Mouse (Mus musculus) stomach, postnatal 0 days (tissue): ENCODE data around the gene Cyth3. TPM values are rescaled to one million over a fixed set of nuclear protein-coding genes. Genes with fewer than 3 reads are reported as not detected.
A peak's percentile ranks its signal among the peaks of the same experiment; 100 is the strongest.

Experiments
- ATAC-seq: fragments of 200-750 bp; cut with Nextera tagmentation; 2 replicates; pipeline ENCODE4 v1.8.0; 2017; ENCODE audit not compliant: low FRiP score, low TSS enrichment
- DNase-seq: peaks from one replicate; pipeline ENCODE4 v3.0.0-alpha.2; 2016; ENCODE audit warnings: low spot score
- H3K27ac ChIP-seq: fragments of 300-500 bp; sonication (generic); replicated peaks from 2 replicates; pipeline ENCODE4 v1.5.1; 2014; ENCODE audit warnings: mild to moderate bottlenecking, control low read depth
- H3K27me3 ChIP-seq: fragments of 300-500 bp; sonication (generic); 2 replicates; pipeline ENCODE4 v1.6.1; 2014; ENCODE audit warnings: low read length; ENCODE audit not compliant: control insufficient read depth, insufficient read depth
- H3K36me3 ChIP-seq: fragments of 300-500 bp; sonication (generic); 2 replicates; pipeline ENCODE4 v1.6.1; 2014; ENCODE audit warnings: low read length, mixed read lengths; ENCODE audit not compliant: control insufficient read depth, insufficient read depth
- H3K4me1 ChIP-seq: fragments of 300-500 bp; sonication (generic); replicated peaks from 2 replicates; pipeline ENCODE4 v1.6.1; 2014; ENCODE audit warnings: antibody characterized with exemption; ENCODE audit not compliant: control insufficient read depth, insufficient read depth
- H3K4me2 ChIP-seq: fragments of 300-500 bp; sonication (generic); replicated peaks from 2 replicates; pipeline ENCODE4 v1.6.1; 2014; ENCODE audit warnings: low read depth, mild to moderate bottlenecking, control low read depth, moderate library complexity
- H3K4me3 ChIP-seq: fragments of 300-500 bp; sonication (generic); 2 replicates; pipeline ENCODE4 v1.5.1; 2014; ENCODE audit warnings: low read depth, low read length, control low read depth
- H3K9ac ChIP-seq: fragments of 300-500 bp; sonication (generic); 2 replicates; pipeline ENCODE4 v1.6.1; 2014; ENCODE audit warnings: mild to moderate bottlenecking, low read length, control low read depth, mixed read lengths
- H3K9me3 ChIP-seq: fragments of 300-500 bp; sonication (generic); 2 replicates; pipeline ENCODE4 v1.6.1; 2016; ENCODE audit warnings: low read length; ENCODE audit not compliant: control insufficient read depth
- CTCF ChIP-seq: IDR thresholded peaks from 2 replicates; pipeline ENCODE4 v1.5.1; 2016; ENCODE audit warnings: antibody characterized with exemption, low read depth, mild to moderate bottlenecking, moderate library complexity
- EP300 ChIP-seq: optimal IDR thresholded peaks from 2 replicates; pipeline ENCODE3; 2016; ENCODE audit warnings: antibody characterized with exemption
- WGBS: fragments of 180-500 bp; shearing (Covaris S2); extraction: QIAGEN DNeasy Blood & Tissue Kit; methylation state at CpG from one replicate; pipeline ENCODE4 v1.1.7; 2014; 5-methylcytosine and 5-hydroxymethylcytosine counted together
- polyA plus RNA-seq: library from polyadenylated mRNA; unstranded; fragments of >200 nt; fragmentation: Nextera tagmentation; extraction: Ambion mirVana; gene quantifications from 2 replicates; pipeline ENCODE4 v1.2.1, GENCODE M21; 2015

Gene Cyth3
- polyA plus RNA-seq, 1 experiment from 2014 or later = 32.7 TPM

- Histone ChIP-seq H3K4me3 (no peak overlapping the region), H3K4me2 (no peak overlapping the region), H3K27ac (peak overlapping the region; percentile 45; the same call in 1 of the 2 replicates), H3K36me3 (no peaks in the 10 kb centered on the region), H3K27me3 (no peaks in the 10 kb centered on the region), H3K9me3 (no peaks in the 10 kb centered on the region), H3K4me1 (no peaks in the 10 kb centered on the region), H3K9ac (no peak overlapping the region)
- TF ChIP-seq EP300 = no peak
- TF ChIP-seq CTCF = no peak
- DNase-seq (no peak), ATAC-seq (no peak)
- 69% methylated on average over 7 of the region's 7 CpGs for WGBS
Measured at GRCm38 (mm10) chr5:143611954-143612353, 10.3 kb upstream of the Cyth3 start.

- Histone ChIP-seq H3K36me3 (no peaks in the 10 kb centered on the region), H3K4me3 (no peak overlapping the region), H3K9me3 (no peaks in the 10 kb centered on the region), H3K4me2 (no peak overlapping the region), H3K27me3 (no peaks in the 10 kb centered on the region), H3K27ac (no peak overlapping the region), H3K9ac (no peak overlapping the region), H3K4me1 (no peaks in the 10 kb centered on the region)
- no peak for DNase-seq
- 55% methylated on average over 4 of the region's 4 CpGs for WGBS
- ATAC-seq = no peak
- TF ChIP-seq EP300 (no peak), CTCF (no peak)
Measured at GRCm38 (mm10) chr5:143613265-143613664, 9.0 kb upstream of the Cyth3 start.

- Histone ChIP-seq H3K4me2 (no peak overlapping the region), H3K4me3 (no peak overlapping the region), H3K27me3 (no peaks in the 10 kb centered on the region), H3K4me1 (peaks cover 4% of the 10 kb centered on the region; the same call in 1 of the 2 replicates), H3K9ac (no peak overlapping the region), H3K36me3 (no peaks in the 10 kb centered on the region), H3K9me3 (no peaks in the 10 kb centered on the region), H3K27ac (no peak overlapping the region)
- no peak for DNase-seq
- WGBS = 45% methylated on average over 5 of the region's 5 CpGs
- no peak for ATAC-seq
- TF ChIP-seq CTCF (no peak), EP300 (no peak)
Measured at GRCm38 (mm10) chr5:143614519-143614918, 7.7 kb upstream of the Cyth3 start.

GRCm38 (mm10) chr5:143615353-143615752 is 6.9 kb upstream of the Cyth3 start:
- TF ChIP-seq CTCF = no peak
- no peaks in the 10 kb centered on the region for H3K36me3 ChIP-seq
- no peak for DNase-seq
- no peaks in the 10 kb centered on the region for H3K9me3 ChIP-seq
- no peak overlapping the region for H3K9ac ChIP-seq
- no peak overlapping the region for H3K27ac ChIP-seq
- no peak for ATAC-seq
- no peak overlapping the region for H3K4me3 ChIP-seq
- H3K4me1 ChIP-seq = peaks cover 4% of the 10 kb centered on the region; the same call in 1 of the 2 replicates
- H3K27me3 ChIP-seq = no peaks in the 10 kb centered on the region
- WGBS = 87% methylated on average over 2 of the region's 2 CpGs
- no peak overlapping the region for H3K4me2 ChIP-seq

GRCm38 (mm10) chr5:143616116-143616515 is 6.1 kb upstream of the Cyth3 start:
- no peak overlapping the region for H3K4me3 ChIP-seq
- no peaks in the 10 kb centered on the region for H3K9me3 ChIP-seq
- no peaks in the 10 kb centered on the region for H3K27me3 ChIP-seq
- H3K9ac ChIP-seq = no peak overlapping the region
- H3K36me3 ChIP-seq = no peaks in the 10 kb centered on the region
- WGBS = 74% methylated on average over 4 of the region's 4 CpGs
- no peak for DNase-seq
- H3K4me2 ChIP-seq = no peak overlapping the region
- peaks cover 6% of the 10 kb centered on the region; the same call in 1 of the 2 replicates for H3K4me1 ChIP-seq
- TF ChIP-seq EP300 = no peak
- no peak for TF ChIP-seq CTCF
- H3K27ac ChIP-seq = no peak overlapping the region
- ATAC-seq = no peak

- no peaks in the 10 kb centered on the region for H3K27me3 ChIP-seq
- no peaks in the 10 kb centered on the region for H3K9me3 ChIP-seq
- DNase-seq (no peak), ATAC-seq (no peak)
- H3K4me1 ChIP-seq = peaks cover 6% of the 10 kb centered on the region; the same call in 1 of the 2 replicates
- no peak overlapping the region for H3K27ac ChIP-seq
- no peak for TF ChIP-seq EP300
- no peak for TF ChIP-seq CTCF
- no peak overlapping the region for H3K4me3 ChIP-seq
- H3K9ac ChIP-seq = no peak overlapping the region
- WGBS = 90% methylated on average over 3 of the region's 3 CpGs
- H3K4me2 ChIP-seq = no peak overlapping the region
- no peaks in the 10 kb centered on the region for H3K36me3 ChIP-seq
Measured at GRCm38 (mm10) chr5:143616657-143617329, 5.5 kb upstream of the Cyth3 start.
